10 mouse cellular contexts compared by ENCODE assay signal in the genomic region with DNA sequence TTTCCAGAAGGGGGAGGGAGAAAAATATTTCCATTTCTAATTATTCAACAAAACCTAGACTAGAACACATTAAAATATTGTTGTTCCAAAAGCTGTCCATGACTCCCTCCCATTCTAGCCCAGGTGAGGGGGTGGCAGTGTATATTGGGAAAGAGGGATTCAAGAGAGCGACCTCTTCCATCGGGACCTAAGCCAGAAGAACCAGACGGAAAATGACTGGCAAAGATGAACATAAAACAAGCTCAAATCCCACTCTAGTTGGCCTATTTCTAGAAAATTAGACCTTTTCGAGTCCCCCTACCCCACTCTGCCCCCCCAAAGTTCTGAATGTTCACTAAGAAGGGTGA.
DNase-seq lines count a peak whose midpoint lies in the region; ATAC-seq and TF ChIP-seq lines count a peak whose summit lies in the region.
"Had no signal": no experiment of that assay in that cellular context is flagged by ENCODE, and none has a peak within 500 bp of the region (broad histone marks: within the 10 kb centered on the region; RNA-seq: fewer than 3 reads in every experiment).

No protein-coding gene starts in this region.

- H3K4me3 ChIP-seq in hindbrain, embryonic 10.5 days: peak overlapping the region; percentile 56; the same call in 1 of the 2 replicates
- no peak overlapping the region for H3K4me3 ChIP-seq in hindbrain, embryonic 12.5 days
- no peak overlapping the region for H3K4me3 ChIP-seq in CH12.LX (replicated peaks in 1 of 3; ENCODE audit: low read depth in 2 of 3, low read length in 2 of 3, poor library complexity in 1 of 3)
- H3K4me3 ChIP-seq in forebrain, embryonic 10.5 days: peak overlapping the region; percentile 58
- H3K4me3 ChIP-seq in limb, embryonic 12.5 days (replicated peaks): no peak overlapping the region

- TF ChIP-seq CTCF in CH12.LX (conservative IDR thresholded peaks at IDR 0.05 in 1 of 2, IDR thresholded peaks at IDR 0.05 in 1 of 2; ENCODE audit: low read depth in 2 of 2, low read length in 2 of 2): no peak

- DNase-seq in hindbrain, embryonic 10.5 days (ENCODE audit: low spot score): no peak
- DNase-seq in CH12.LX (ENCODE audit: extremely low read depth): no peak
- DNase-seq in forebrain, embryonic 10.5 days (ENCODE audit: extremely low spot score, low spot score): no peak
- no peak for DNase-seq in frontal cortex, postnatal 36 days (ENCODE audit: low spot score in 2 of 2)
- DNase-seq in spleen, postnatal 36 days (ENCODE audit: low spot score in 2 of 2): no peak
- DNase-seq in ovary, postnatal 10 days (ENCODE audit: low spot score): no peak
- DNase-seq: thymus, adult 2 months had no signal

- no peak for TF ChIP-seq EP300 in CH12.LX (IDR thresholded peaks at IDR 0.05; ENCODE audit: low read length)

- H3K4me1 ChIP-seq in hindbrain, embryonic 10.5 days (replicated peaks): peaks cover 59% of the 10 kb centered on the region
- H3K4me1 ChIP-seq in hindbrain, embryonic 12.5 days: peaks cover 50% of the 10 kb centered on the region
- no peaks in the 10 kb centered on the region for H3K4me1 ChIP-seq in CH12.LX (ENCODE audit: control insufficient read depth in 1 of 2, insufficient read depth in 2 of 2)
- peaks cover 68% of the 10 kb centered on the region for H3K4me1 ChIP-seq in forebrain, embryonic 10.5 days
- peaks cover 20% of the 10 kb centered on the region for H3K4me1 ChIP-seq in limb, embryonic 12.5 days (replicated peaks)

- in situ Hi-C loops in CH12.LX (cut with MboI; ENCODE audit: low pct_ligation_motif_present, low pct_unique_long_range_greater_than_20kb, low sequenced_read_pairs): no loop called here

- TF ChIP-seq RAD21 in CH12.LX (IDR thresholded peaks at IDR 0.05; ENCODE audit: low read depth, low read length): no peak

- no peaks in the 10 kb centered on the region for H3K79me2 ChIP-seq in CH12.LX (replicated peaks; ENCODE audit: control insufficient read depth, extremely low read depth, insufficient read depth, poor library complexity, severe bottlenecking)

- H3K27ac ChIP-seq in hindbrain, embryonic 10.5 days: no peak overlapping the region
- H3K27ac ChIP-seq in hindbrain, embryonic 12.5 days: no peak overlapping the region
- no peak overlapping the region for H3K27ac ChIP-seq in CH12.LX (ENCODE audit: insufficient read depth, low read depth)
- no peak overlapping the region for H3K27ac ChIP-seq in forebrain, embryonic 10.5 days
- no peak overlapping the region for H3K27ac ChIP-seq in limb, embryonic 12.5 days
- H3K27ac ChIP-seq: liver, embryonic 14.5 days had no signal

- TF ChIP-seq POLR2A in CH12.LX (IDR thresholded peaks at IDR 0.05; ENCODE audit: low read depth, low read length): no peak

- dilution Hi-C loops in CH12.LX (cut with MboI; ENCODE audit: extremely low pct_ligation_motif_present, extremely low pct_unique_long_range_greater_than_20kb, low sequenced_read_pairs): no loop called here

- no peak for ATAC-seq in hindbrain, embryonic 12.5 days (ENCODE audit: low FRiP score)
- no peak for ATAC-seq in limb, embryonic 12.5 days (ENCODE audit: insufficient number of reproducible peaks, insufficient read depth, low FRiP score, low TSS enrichment, low read depth)

- 3% methylated on average over 4 of the region's 4 CpGs for WGBS in hindbrain, embryonic 10.5 days
- WGBS in hindbrain, embryonic 12.5 days: 4% methylated on average over 4 of the region's 4 CpGs
- WGBS in forebrain, embryonic 10.5 days: 7% methylated on average over 4 of the region's 4 CpGs
- WGBS in limb, embryonic 12.5 days: 6% methylated on average over 4 of the region's 4 CpGs

- H3K36me3 ChIP-seq in hindbrain, embryonic 10.5 days: no peaks in the 10 kb centered on the region
- H3K36me3 ChIP-seq in hindbrain, embryonic 12.5 days: no peaks in the 10 kb centered on the region
- no peaks in the 10 kb centered on the region for H3K36me3 ChIP-seq in CH12.LX (replicated peaks in 1 of 2; ENCODE audit: control insufficient read depth in 1 of 2, insufficient read depth in 1 of 2, low read length in 1 of 2)
- H3K36me3 ChIP-seq in forebrain, embryonic 10.5 days (replicated peaks): no peaks in the 10 kb centered on the region
- H3K36me3 ChIP-seq in limb, embryonic 12.5 days: no peaks in the 10 kb centered on the region

- no peak overlapping the region for H3K9ac ChIP-seq in hindbrain, embryonic 12.5 days
- no peak overlapping the region for H3K9ac ChIP-seq in CH12.LX (ENCODE audit: insufficient read depth, low read depth)
- no peak overlapping the region for H3K9ac ChIP-seq in limb, embryonic 12.5 days (replicated peaks)
- H3K9ac ChIP-seq: liver, embryonic 14.5 days had no signal

- H3K9me3 ChIP-seq in hindbrain, embryonic 10.5 days: no peaks in the 10 kb centered on the region
- no peaks in the 10 kb centered on the region for H3K9me3 ChIP-seq in hindbrain, embryonic 12.5 days (replicated peaks)
- H3K9me3 ChIP-seq in CH12.LX (replicated peaks; ENCODE audit: low read length): peaks cover 2% of the 10 kb centered on the region
- no peaks in the 10 kb centered on the region for H3K9me3 ChIP-seq in forebrain, embryonic 10.5 days
- H3K9me3 ChIP-seq in limb, embryonic 12.5 days: no peaks in the 10 kb centered on the region

- peaks cover 97% of the 10 kb centered on the region for H3K27me3 ChIP-seq in hindbrain, embryonic 10.5 days (ENCODE audit: insufficient read depth, poor library complexity, severe bottlenecking)
- peaks cover 97% of the 10 kb centered on the region for H3K27me3 ChIP-seq in hindbrain, embryonic 12.5 days
- peaks cover 45% of the 10 kb centered on the region for H3K27me3 ChIP-seq in CH12.LX (replicated peaks)
- peaks cover 100% of the 10 kb centered on the region for H3K27me3 ChIP-seq in forebrain, embryonic 10.5 days (ENCODE audit: poor library complexity, severe bottlenecking)
- H3K27me3 ChIP-seq in limb, embryonic 12.5 days: peaks cover 100% of the 10 kb centered on the region

- H3K4me2 ChIP-seq in hindbrain, embryonic 12.5 days (replicated peaks): no peak overlapping the region
- H3K4me2 ChIP-seq in CH12.LX (ENCODE audit: insufficient read depth, low read depth, poor library complexity, severe bottlenecking): no peak overlapping the region
- peak overlapping the region; percentile 60; the same call in 1 of the 2 replicates for H3K4me2 ChIP-seq in limb, embryonic 12.5 days

TF ChIP-seq in CH12.LX, 34 proteins besides CTCF, POLR2A, EP300 and RAD21:
- TF ChIP-seq SMC3 (IDR thresholded peaks at IDR 0.05; ENCODE audit: low read depth, low read length) (no peak), ZNF384 (IDR thresholded peaks at IDR 0.05; ENCODE audit: low read depth, low read length) (peak; percentile 77)

Comparison
In these comparisons a context has a peak if more than half of its experiments do, and no peak if none do; other contexts are left out.
1. H3K4me3 ChIP-seq: peak in hindbrain, embryonic 10.5 days (single experiment) and forebrain, embryonic 10.5 days (single experiment); none in hindbrain, embryonic 12.5 days (single experiment), CH12.LX (0 of 3) and limb, embryonic 12.5 days (single experiment).